Mouse (Mus musculus): ENCODE measurements at regions not wholly inside any gene's neighbourhood (a gene's known extent, or its start where the extent isn't known, plus 50 kb on each side); places are given as distances from the start of the nearest gene placed in this dataset.
"Not testable (repeated sequence)": the region's sequence is repeated elsewhere in the genome, so short reads cannot be mapped to it uniquely, and the experiment has no call there.

DNA sequence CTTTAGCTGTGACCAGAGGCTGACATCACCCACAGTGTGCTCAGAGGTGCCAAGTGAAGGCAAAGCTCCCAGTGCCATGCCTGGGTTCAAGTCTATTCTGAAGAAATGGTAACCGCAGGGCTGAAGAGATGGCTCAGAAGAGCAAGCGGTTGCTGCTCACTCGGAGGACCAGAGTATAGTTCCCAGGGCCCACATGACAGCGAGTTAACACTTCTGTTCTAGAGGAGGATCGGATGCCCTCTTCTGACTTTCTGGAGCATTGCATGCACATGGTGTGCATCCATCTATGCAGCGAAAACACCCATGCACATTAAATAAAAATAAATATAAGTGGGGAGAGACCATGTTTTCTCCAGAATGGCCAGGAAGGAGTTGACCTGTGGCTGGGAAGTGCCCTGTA lies 209.5 kb downstream of the Sorl1 start:
- ATAC-seq (ENCODE audit: extremely low read depth, insufficient number of reproducible peaks, low FRiP score, poor library complexity, severe bottlenecking), result no peak

DNA sequence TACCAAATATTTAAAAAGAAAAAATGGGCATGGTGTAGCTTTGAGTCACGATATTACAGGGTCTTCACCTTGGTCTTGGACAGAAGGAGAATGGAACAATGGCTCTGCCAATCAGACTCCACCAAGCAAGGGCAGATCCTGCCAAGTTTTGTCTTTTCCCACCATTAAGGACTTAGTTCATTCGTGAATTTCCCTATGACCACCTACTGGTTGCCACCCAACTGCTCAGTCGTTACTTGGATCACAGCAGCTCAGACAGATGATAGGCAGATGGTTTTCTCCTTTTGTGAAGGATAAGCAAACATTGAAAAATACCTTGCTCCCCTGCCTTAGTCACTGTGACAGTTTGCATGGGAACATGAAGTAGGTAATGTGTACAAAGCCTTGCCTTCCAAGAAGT lies 210.2 kb downstream of the Sorl1 start:
- no peak for ATAC-seq (ENCODE audit: extremely low read depth, insufficient number of reproducible peaks, low FRiP score, poor library complexity, severe bottlenecking)

DNA sequence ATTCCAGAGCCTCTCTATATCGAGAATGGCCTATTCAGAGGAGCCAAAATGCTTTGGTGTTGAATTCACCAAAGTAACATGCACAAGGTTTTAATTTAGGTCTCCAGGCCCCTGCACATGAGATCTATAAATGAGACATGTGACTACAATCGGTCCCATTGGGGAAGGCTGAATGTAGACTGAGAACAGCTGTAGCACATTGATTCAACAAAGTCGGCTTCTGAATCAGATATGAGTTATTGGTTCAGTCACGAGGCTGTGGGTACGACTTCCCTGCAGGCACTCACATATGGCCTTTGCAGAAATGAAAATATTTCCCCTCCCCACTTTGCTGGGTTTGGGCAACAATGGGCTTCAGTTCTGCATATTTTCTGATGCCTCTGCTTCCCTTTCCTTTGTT lies 211.6 kb downstream of the Sorl1 start:
- ATAC-seq (ENCODE audit: extremely low read depth, insufficient number of reproducible peaks, low FRiP score, poor library complexity, severe bottlenecking), result no peak

DNA sequence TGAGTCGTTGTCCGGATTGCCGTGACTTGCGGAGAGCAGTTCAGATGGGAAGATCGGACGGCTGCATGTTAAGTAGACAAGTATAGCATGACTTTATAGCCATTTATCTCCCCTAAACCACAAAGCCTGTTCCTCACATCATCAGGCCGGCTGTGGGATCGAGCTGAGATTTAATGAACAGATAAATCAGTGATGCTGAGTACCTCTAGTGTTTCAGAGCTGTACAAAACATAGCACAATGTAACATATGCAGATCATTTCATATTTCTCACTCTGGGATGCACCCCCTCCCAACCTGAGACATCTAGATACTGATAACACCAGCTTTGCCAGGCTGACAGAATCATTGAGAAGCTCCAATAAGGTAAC lies 223.5 kb downstream of the Sorl1 start:
- ATAC-seq (ENCODE audit: extremely low read depth, insufficient number of reproducible peaks, low FRiP score, poor library complexity, severe bottlenecking), result no peak

DNA sequence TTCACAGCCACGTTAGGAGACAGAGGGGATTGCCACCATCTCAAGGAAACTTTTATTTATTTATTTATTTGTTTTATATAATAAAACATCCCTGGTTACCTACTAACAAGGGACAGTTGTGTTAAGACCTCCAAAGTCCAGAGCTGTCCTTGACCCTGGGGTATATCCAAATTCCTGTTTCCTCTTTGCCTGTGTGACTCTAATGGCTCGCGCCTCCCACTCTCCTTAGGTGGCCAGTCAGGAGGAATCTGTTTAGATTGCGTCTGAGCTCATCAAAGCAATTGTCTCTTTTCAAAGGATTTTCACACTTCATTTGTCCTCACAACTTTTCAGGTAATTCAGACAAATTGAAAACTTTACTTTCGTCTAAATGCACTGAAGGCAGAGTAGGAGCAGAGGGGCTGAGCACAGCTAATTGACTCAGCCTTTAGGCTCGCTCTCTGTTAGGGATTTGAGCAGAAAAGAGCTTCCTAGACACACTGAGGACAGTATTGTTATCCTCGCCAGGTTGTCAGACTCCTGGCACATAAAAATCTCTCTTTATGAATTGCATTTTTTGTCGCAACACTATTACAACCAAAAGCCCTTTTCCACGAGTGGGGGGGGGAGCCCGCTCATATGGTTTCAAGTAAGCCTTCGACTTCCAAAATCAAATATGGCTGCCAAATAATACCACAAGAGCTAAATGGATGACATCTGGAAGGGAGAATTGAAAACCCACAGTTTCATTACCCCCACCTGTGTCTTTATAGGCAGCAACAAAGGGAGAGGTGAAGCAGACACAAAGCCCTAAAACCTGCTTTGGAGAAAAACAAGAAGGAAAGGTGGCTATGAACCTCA lies 224.1 kb downstream of the Sorl1 start:
- ATAC-seq (ENCODE audit: extremely low read depth, insufficient number of reproducible peaks, low FRiP score, poor library complexity, severe bottlenecking), result no peak

DNA sequence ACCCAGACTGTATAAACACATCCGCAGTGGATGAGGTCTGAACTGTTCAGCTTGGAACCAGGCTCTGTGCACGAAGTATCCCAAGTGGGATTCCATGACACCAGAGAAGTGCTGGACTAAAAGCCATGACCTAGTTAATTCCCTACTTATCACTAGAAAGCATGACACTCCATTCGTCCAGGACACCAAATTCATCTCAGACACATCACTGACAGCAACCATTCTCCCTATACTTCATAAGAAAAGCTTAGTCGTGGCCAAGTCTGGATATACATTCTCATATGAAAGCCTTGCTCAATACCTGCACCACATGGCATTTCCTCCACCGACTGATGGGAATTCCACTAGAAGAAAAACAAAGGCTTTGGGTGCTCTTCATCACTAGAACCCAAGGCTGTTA lies 229.0 kb downstream of the Sorl1 start:
- no peak for ATAC-seq (ENCODE audit: extremely low read depth, insufficient number of reproducible peaks, low FRiP score, poor library complexity, severe bottlenecking)

DNA sequence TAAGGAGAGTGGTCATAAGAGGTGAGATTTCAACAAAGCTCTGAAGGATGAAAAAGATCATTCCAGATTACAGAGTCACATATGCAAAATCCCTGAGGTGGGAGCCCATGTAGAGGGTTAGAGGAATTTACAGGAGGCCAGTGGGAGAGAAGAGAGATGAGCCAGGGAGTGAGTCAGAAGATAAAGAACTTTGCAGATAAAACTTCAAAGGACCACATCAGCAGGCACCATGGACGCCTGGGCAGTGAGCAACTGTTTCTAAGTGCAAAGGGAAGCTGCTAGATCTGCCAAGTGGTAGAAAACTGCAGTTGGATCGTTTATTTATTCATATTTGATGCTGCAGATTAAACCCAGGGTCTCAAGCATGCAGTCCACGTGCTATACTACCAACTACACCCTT lies 231.3 kb downstream of the Sorl1 start:
- ATAC-seq (ENCODE audit: extremely low read depth, insufficient number of reproducible peaks, low FRiP score, poor library complexity, severe bottlenecking), result no peak

DNA sequence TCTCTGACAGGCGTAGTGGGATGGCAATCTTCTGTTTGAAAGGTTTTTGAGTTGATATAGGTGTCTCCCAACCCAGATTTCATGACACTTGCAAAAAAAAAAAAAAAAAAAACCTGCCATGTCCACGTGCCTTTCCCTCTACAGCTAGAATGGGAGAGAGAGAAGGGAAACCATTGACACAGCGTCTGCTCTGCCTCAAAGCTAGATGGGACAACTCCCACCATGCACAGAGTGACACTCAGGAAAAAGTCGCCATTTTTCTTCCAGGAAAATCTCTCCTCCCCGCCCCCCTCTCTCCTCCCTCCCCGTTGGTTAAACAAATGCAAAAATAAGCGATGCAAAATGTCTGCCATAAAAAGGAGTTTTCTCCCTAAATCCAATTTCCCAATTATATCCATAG lies 232.9 kb downstream of the Sorl1 start:
- ATAC-seq (ENCODE audit: extremely low read depth, insufficient number of reproducible peaks, low FRiP score, poor library complexity, severe bottlenecking), result no peak

DNA sequence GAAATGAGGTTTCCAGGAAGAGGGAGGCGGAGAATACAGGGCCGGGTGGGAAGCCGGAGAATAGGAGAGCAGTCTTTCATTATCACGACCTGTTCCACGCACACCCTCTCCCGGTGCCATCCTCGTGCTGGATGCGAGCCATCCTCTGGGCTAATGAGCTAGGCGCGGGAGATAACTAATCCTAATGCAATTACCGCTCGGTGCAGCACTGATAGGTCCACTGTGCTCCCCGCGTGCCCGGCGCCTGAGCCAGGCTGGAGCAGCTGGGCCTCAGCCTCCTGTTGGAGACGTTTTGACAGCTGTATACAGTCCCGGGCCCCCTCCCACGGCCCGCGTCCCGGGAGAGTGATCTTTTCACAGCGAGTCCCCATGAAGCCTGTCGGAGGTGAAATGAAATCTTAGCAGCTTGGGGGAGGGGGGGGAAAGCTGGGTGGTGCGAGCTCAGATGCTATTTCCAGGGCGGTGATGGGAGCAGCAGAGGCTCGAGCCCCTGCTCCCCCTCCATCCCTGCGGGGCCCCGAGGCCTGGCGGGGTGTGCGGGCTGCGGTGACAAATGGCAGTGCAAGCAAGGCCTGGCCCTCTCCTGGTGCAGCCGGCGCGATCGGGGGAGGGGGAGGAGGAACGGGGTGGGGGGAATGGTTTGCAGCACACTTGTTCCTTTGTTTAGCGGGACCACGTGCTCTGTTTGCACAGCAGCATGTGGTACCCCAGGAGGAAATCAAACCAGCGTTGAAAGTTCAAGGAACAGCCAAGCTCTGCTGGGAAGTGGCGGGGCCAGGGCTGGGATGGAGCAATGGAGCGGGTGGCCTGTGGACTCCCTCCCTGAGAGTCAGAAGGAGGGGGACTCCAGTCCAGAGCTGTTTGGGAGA lies 233.6 kb downstream of the Sorl1 start:
- ATAC-seq (ENCODE audit: extremely low read depth, insufficient number of reproducible peaks, low FRiP score, poor library complexity, severe bottlenecking), result no peak

DNA sequence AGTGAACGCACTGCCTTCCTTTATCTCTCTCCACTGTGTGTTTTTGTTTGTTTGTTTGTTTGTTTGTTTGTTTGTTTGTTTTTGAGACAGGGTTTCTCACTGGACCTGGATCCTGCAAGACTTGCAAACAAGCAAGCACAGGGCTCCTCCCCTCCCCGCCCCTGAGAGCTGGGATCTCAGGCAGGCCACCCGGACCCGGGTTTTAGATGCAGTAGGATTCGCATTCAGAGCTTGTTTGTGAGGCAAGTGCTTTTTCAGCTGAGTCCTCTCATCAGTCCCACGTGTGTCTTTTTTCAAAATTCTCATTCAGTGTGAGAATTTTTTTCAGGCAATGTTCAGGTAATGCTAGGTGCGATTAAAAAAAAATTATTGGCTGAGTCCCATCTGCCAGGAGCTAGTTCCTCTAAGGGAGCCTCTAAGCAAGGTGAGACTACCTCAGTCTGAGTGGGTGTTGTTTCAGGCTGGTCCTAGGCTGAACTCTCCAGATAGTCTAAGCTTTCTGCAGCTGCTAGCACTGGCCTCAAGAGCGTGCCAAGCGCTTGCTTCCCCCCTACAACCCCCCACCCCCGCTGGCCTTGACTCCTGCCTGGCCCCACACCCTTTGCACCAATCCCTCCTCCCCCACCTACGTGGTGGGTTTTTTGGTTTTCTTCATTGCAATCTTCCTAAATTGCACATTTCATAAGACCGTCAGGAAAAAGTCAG lies 234.4 kb downstream of the Sorl1 start:
- no peak for ATAC-seq (ENCODE audit: extremely low read depth, insufficient number of reproducible peaks, low FRiP score, poor library complexity, severe bottlenecking)

DNA sequence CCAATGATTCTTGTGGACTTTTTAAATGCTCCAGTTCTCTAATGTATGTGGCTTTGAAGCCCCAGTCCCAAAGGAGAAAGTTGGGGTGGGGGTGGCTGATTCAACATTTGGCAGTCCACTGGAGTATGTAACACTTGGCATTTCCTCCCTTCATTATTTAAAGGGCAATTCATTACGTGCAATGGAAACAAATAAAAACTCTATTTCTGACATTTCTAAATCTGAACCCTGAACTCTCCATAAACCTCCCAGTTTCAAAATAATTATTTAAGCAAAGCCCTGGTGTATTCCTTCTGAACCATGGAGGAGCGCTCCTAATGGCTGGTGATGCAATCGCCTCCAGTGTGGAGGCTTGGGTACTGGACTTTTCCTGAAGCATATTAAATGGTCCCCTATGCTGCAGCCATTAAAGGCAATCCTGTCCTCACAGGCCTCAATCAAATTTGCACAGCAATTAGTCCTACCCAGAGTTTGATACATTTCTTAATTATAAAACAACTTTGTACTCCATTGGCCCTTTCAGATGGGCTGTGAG lies 235.4 kb downstream of the Sorl1 start:
- no peak for ATAC-seq (ENCODE audit: extremely low read depth, insufficient number of reproducible peaks, low FRiP score, poor library complexity, severe bottlenecking)

DNA sequence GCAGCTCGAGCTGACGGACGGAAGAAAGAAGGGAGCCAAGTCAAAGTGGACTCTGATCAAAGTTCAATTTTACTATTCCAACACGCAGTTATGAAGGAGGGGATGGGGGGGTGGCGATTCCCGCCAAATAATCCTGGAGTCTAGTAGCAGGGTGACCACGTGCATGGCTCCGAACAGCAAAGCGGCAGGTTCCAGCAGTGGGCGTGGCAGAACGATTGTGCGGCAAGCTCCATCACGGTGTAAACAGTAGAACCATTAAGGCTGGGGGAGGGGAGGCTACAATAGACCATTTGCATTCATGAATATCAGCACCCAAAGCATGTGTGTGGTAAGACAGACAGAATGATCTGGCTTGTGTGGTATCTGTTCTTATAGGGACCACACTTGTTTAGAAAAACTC lies 237.6 kb downstream of the Sorl1 start:
- ATAC-seq (ENCODE audit: extremely low read depth, insufficient number of reproducible peaks, low FRiP score, poor library complexity, severe bottlenecking), result not testable (repeated sequence)

DNA sequence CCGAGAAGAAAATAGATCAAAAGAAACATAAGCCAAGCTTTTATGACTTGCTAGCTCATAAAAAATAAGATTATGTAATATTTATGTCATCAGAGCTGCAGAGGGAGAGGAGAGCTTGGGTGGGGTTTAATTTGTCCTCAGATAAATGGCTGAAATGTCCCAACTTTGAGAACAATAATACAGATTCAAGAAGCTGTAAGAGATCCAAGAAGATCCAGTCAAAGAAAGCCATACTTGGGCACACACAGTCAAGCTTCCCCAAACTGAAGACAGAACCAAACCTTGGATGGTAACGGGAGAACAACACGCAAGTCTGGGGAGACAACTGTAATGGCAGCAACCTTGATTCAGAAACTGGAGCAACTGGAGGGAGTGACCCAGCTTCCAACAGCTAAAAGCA lies 243.6 kb downstream of the Sorl1 start:
- no peak for ATAC-seq (ENCODE audit: extremely low read depth, insufficient number of reproducible peaks, low FRiP score, poor library complexity, severe bottlenecking)

DNA sequence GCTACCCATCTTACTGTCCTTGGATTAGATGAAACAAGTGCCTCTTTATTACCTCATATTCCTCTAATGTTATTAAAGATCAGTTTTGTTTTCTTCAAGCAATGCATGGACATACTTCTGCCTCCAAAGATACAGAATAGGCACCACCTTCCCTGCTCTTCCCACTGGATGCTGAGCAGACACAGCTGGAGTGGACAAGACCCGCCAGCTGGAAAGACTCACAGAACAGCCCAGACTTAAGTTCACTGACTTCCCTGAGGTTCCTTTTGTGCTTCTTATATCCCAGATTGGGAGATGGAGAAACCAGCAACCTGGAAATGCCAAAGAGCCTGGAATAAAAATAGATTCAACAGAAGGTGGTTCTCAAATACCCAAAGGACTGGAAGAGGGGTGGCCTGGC lies 245.0 kb downstream of the Sorl1 start:
- ATAC-seq (ENCODE audit: extremely low read depth, insufficient number of reproducible peaks, low FRiP score, poor library complexity, severe bottlenecking), result no peak

DNA sequence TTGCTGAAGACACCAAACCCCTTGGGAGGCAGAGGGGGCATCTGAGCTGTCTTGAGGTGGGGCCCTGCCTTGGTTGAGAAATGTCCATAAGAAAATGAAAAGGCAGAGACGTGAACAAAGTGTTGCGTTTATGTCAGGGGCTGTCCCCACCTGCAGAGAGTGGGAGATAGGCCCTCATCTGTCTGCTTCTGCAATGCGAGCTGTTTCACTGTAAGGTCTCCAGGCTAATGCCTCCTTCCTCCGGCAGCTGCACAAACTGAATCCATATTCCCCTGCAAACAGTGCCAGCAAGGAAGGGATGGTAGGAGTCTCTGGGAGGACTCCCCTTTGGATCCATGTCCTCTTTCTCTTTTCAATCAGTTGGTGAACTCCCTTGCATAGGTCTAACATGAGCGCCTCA lies 263.0 kb downstream of the Sorl1 start:
- ATAC-seq (ENCODE audit: extremely low read depth, insufficient number of reproducible peaks, low FRiP score, poor library complexity, severe bottlenecking), result no peak

DNA sequence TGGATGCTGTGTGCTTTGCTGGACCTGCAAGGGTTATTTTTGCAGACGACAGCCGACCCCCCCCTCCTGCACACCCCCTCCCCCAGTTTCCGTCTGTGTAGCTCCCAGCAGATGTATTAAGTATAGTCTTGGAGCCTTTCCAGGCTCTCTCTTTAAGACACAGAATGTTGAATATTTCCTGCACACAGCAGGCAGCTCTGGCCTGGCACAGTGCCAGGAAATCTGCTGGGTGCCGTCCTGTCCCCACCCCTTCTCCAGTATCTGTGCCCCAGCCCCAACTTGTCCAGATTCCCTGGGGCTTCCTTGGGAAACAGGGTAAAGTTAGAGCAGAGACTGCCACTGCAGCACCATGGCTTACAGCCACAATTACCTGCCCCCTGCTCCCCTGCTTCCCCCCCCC lies 263.4 kb downstream of the Sorl1 start:
- no peak for ATAC-seq (ENCODE audit: extremely low read depth, insufficient number of reproducible peaks, low FRiP score, poor library complexity, severe bottlenecking)

DNA sequence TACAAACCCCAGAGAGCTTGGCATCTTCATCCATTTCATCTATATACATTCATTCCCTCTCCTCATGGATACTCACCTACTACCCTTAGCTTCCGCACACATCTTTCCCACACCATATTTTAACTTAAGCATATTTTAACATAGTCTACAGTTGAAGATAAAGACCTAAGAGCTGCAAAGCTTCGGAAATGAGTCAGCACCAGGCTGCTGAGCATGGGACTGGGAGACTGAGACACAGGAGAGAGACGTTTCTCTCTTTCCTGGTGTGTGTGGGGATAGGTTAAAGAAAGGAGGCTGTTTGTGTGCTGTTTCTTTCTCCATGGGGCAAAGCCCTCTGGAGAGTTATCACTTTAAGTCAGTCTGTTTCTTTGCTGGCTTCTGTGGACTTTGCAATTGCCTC lies 264.3 kb downstream of the Sorl1 start:
- ATAC-seq (ENCODE audit: extremely low read depth, insufficient number of reproducible peaks, low FRiP score, poor library complexity, severe bottlenecking), result no peak

DNA sequence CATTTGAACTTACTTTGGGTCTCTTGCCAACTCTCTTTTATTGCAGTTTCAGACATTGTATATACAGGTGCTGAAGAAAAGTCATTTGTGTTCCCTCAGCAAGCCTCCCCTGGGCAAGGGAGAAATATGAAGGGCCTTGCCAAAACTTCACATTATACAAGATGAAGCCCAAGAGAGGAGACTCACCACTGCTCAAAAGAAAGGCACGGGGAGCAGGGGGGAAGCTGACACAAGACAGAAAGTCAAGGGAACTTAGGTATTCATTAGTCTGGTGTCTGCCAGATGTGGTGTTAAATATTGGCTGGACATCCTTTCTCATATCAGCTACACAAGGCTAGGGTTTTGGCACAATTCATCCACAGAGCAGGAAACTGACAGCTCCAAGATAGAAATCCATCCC lies 272.0 kb downstream of the Sorl1 start:
- no peak for ATAC-seq (ENCODE audit: extremely low read depth, insufficient number of reproducible peaks, low FRiP score, poor library complexity, severe bottlenecking)

DNA sequence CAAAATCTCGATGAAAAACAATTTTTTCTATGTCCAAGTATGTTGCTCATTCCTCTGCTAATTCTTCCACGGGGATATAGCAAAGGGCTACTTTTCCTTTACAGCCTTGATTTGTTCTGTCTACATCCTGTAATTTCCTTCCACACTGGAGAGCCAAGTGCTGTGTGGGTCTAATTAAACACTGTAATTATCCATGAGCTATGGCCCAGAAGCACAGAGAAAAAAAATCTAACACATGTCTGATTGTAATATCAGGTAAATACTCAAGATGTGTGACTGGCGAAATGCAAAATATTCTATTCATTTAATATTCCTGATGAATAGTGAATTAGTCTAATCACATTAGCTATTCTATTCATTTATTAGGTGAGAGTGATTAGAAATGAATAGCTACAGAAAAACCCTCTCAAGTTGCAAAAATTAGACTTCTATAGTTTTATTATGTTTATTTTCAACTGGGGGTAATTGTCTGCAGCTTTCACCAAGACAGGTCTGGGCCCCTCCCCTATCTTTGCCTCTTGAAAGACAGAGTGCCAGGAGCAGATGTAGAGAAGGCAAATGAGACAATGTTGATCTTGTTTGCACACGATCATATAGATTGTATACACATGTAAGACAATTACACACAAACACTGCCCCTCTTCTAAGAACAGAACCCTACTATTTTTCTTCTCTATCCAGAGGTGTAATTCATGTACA lies 274.3 kb downstream of the Sorl1 start:
- no peak for ATAC-seq (ENCODE audit: extremely low read depth, insufficient number of reproducible peaks, low FRiP score, poor library complexity, severe bottlenecking)

All from neutrophil, adult 5-6 weeks (primary cell).